Mouse (Mus musculus): ENCODE data around the gene Slc30a2.

- TF ChIP-seq CTCF (IDR thresholded peaks at IDR 0.05; ENCODE audit: extremely low read depth, insufficient read depth, insufficient read length, insufficient replicate concordance) (no peak), POLR2A (IDR thresholded peaks at IDR 0.05; ENCODE audit: low read depth, low read length) (no peak)
Observed at GRCm38 (mm10) chr4:134378089-134378615, 35.2 kb downstream of the Slc30a2 start.
